Mouse (Mus musculus): ENCODE measurements around the gene Vstm2b. TPM values are rescaled to one million over a fixed set of nuclear protein-coding genes. Genes with fewer than 3 reads are reported as not detected.
A peak's percentile ranks its signal among the peaks of the same experiment; 100 is the strongest.

The Vstm2b gene
- polyA plus RNA-seq (2016; fragmentation: Nextera tagmentation; extraction: Ambion mirVana) = 0.35 and 0.42 TPM in 2 replicates

- Histone ChIP-seq H3K4me1 (replicated peaks) (peaks cover 20% of the 10 kb centered on the region), H3K27ac (ENCODE audit: poor library complexity, severe bottlenecking) (no peak within 1 kb of the TSS), H3K27me3 (replicated peaks) (peaks cover 84% of the 10 kb centered on the region), H3K9me3 (replicated peaks) (no peaks in the 10 kb centered on the region), H3K4me3 (peak within 1 kb of the TSS; percentile 57), H3K9ac (peak within 1 kb of the TSS; percentile 57), H3K4me2 (peak within 1 kb of the TSS; percentile 90), H3K36me3 (no peaks in the 10 kb centered on the region)
- ATAC-seq (ENCODE audit: insufficient number of reproducible peaks, low FRiP score) = no peak; the same call in 1 of the 2 replicates
- 2% methylated on average over 24 of the region's 35 CpGs for WGBS
These were observed at the start of gene Vstm2b for GRCm38 (mm10) chr7:40898096-40898710. Vstm2b (plus strand) TSS chr7:40898328.

- Histone ChIP-seq H3K36me3 (no peaks in the 10 kb centered on the region), H3K27me3 (replicated peaks) (no peaks in the 10 kb centered on the region), H3K4me1 (replicated peaks) (no peaks in the 10 kb centered on the region), H3K27ac (ENCODE audit: poor library complexity, severe bottlenecking) (no peak overlapping the region), H3K9ac (no peak overlapping the region), H3K4me3 (no peak overlapping the region), H3K9me3 (replicated peaks) (no peaks in the 10 kb centered on the region), H3K4me2 (no peak overlapping the region)
- WGBS = 77% methylated on average over 7 of the region's 7 CpGs
- ATAC-seq (ENCODE audit: insufficient number of reproducible peaks, low FRiP score) = no peak
These were observed 42.0 kb upstream of the Vstm2b start for GRCm38 (mm10) chr7:40856088-40856625.

GRCm38 (mm10) chr7:40873380-40873990 is 24.6 kb upstream of the Vstm2b start:
- Histone ChIP-seq H3K9me3 (replicated peaks) (no peaks in the 10 kb centered on the region), H3K36me3 (no peaks in the 10 kb centered on the region), H3K27ac (ENCODE audit: poor library complexity, severe bottlenecking) (no peak overlapping the region), H3K9ac (no peak overlapping the region), H3K4me3 (no peak overlapping the region), H3K27me3 (replicated peaks) (no peaks in the 10 kb centered on the region), H3K4me2 (no peak overlapping the region), H3K4me1 (replicated peaks) (no peaks in the 10 kb centered on the region)
- no peak for ATAC-seq (ENCODE audit: insufficient number of reproducible peaks, low FRiP score)
- WGBS = 63% methylated on average over 7 of the region's 7 CpGs

GRCm38 (mm10) chr7:40884855-40885489 is 13.2 kb upstream of the Vstm2b start:
- no peaks in the 10 kb centered on the region for H3K36me3 ChIP-seq
- no peaks in the 10 kb centered on the region for H3K27me3 ChIP-seq (replicated peaks)
- WGBS = 57% methylated on average over 8 of the region's 8 CpGs
- no peak overlapping the region for H3K4me3 ChIP-seq
- no peak overlapping the region for H3K27ac ChIP-seq (ENCODE audit: poor library complexity, severe bottlenecking)
- H3K9ac ChIP-seq = no peak overlapping the region
- H3K4me1 ChIP-seq (replicated peaks) = no peaks in the 10 kb centered on the region
- ATAC-seq (ENCODE audit: insufficient number of reproducible peaks, low FRiP score) = no peak
- H3K4me2 ChIP-seq = no peak overlapping the region
- H3K9me3 ChIP-seq (replicated peaks) = no peaks in the 10 kb centered on the region

- 68% methylated on average over 3 of the region's 3 CpGs for WGBS
- no peak overlapping the region for H3K9ac ChIP-seq
- H3K4me1 ChIP-seq (replicated peaks) = no peaks in the 10 kb centered on the region
- no peaks in the 10 kb centered on the region for H3K36me3 ChIP-seq
- H3K4me2 ChIP-seq = no peak overlapping the region
- H3K27me3 ChIP-seq (replicated peaks) = no peaks in the 10 kb centered on the region
- H3K27ac ChIP-seq (ENCODE audit: poor library complexity, severe bottlenecking) = no peak overlapping the region
- no peak for ATAC-seq (ENCODE audit: insufficient number of reproducible peaks, low FRiP score)
- H3K9me3 ChIP-seq (replicated peaks) = no peaks in the 10 kb centered on the region
- no peak overlapping the region for H3K4me3 ChIP-seq
These were observed 9.8 kb upstream of the Vstm2b start for GRCm38 (mm10) chr7:40888358-40888757.

GRCm38 (mm10) chr7:40896964-40897363 is 1.2 kb upstream of the Vstm2b start:
- 57% methylated on average over 4 of the region's 4 CpGs for WGBS

GRCm38 (mm10) chr7:40898711-40899375 is 715 bp downstream of the Vstm2b start:
- H3K4me1 ChIP-seq (replicated peaks) = peaks cover 20% of the 10 kb centered on the region
- WGBS = under 1% methylated on average over 66 of the region's 70 CpGs
- H3K9ac ChIP-seq = peak overlapping the region; percentile 57
- no peak overlapping the region for H3K27ac ChIP-seq (ENCODE audit: poor library complexity, severe bottlenecking)
- H3K36me3 ChIP-seq = no peaks in the 10 kb centered on the region
- H3K9me3 ChIP-seq (replicated peaks) = no peaks in the 10 kb centered on the region
- peak overlapping the region; percentile 90 for H3K4me2 ChIP-seq
- ATAC-seq (ENCODE audit: insufficient number of reproducible peaks, low FRiP score) = peak; percentile 39; the same call in 1 of the 2 replicates
- peaks cover 91% of the 10 kb centered on the region for H3K27me3 ChIP-seq (replicated peaks)
- peak overlapping the region; percentile 57 for H3K4me3 ChIP-seq

More at GRCm38 (mm10) chr7:40896964-40897363, 1.2 kb upstream of the Vstm2b start:
- no peak for ATAC-seq (ENCODE audit: insufficient number of reproducible peaks, low FRiP score)
- H3K4me2 ChIP-seq = no peak overlapping the region
- H3K36me3 ChIP-seq = no peaks in the 10 kb centered on the region
- H3K27me3 ChIP-seq (replicated peaks) = peaks cover 72% of the 10 kb centered on the region
- peaks cover 17% of the 10 kb centered on the region for H3K4me1 ChIP-seq (replicated peaks)
- H3K9me3 ChIP-seq (replicated peaks) = no peaks in the 10 kb centered on the region
- no peak overlapping the region for H3K4me3 ChIP-seq
- no peak overlapping the region for H3K27ac ChIP-seq (ENCODE audit: poor library complexity, severe bottlenecking)
- H3K9ac ChIP-seq = no peak overlapping the region

- H3K27ac ChIP-seq (ENCODE audit: poor library complexity, severe bottlenecking) = no peak overlapping the region
- H3K9me3 ChIP-seq (replicated peaks) = no peaks in the 10 kb centered on the region
- peak overlapping the region; percentile 57 for H3K4me3 ChIP-seq
- no peaks in the 10 kb centered on the region for H3K36me3 ChIP-seq
- peaks cover 20% of the 10 kb centered on the region for H3K4me1 ChIP-seq (replicated peaks)
- H3K27me3 ChIP-seq (replicated peaks) = peaks cover 95% of the 10 kb centered on the region
- H3K4me2 ChIP-seq = peak overlapping the region; percentile 90
- peak overlapping the region; percentile 57 for H3K9ac ChIP-seq
- 1% methylated on average over 61 of the region's 61 CpGs for WGBS
- 0 out of 2 replicates have a peak, but pooled peaks have one; percentile 16 for ATAC-seq (ENCODE audit: insufficient number of reproducible peaks, low FRiP score)
These were observed 1.5 kb downstream of the Vstm2b start for GRCm38 (mm10) chr7:40899376-40900265.

GRCm38 (mm10) chr7:40901201-40901600 is 3.1 kb downstream of the Vstm2b start:
- Histone ChIP-seq H3K4me3 (no peak overlapping the region), H3K9me3 (replicated peaks) (no peaks in the 10 kb centered on the region), H3K36me3 (no peaks in the 10 kb centered on the region), H3K9ac (no peak overlapping the region), H3K4me2 (peak overlapping the region; percentile 35; the same call in 1 of the 2 replicates), H3K27me3 (replicated peaks) (peaks cover 86% of the 10 kb centered on the region), H3K27ac (ENCODE audit: poor library complexity, severe bottlenecking) (no peak overlapping the region), H3K4me1 (replicated peaks) (peaks cover 20% of the 10 kb centered on the region)
- ATAC-seq (ENCODE audit: insufficient number of reproducible peaks, low FRiP score) = no peak
- WGBS = 2% methylated on average over 16 of the region's 16 CpGs

- no peak for ATAC-seq (ENCODE audit: insufficient number of reproducible peaks, low FRiP score)
- H3K36me3 ChIP-seq = no peaks in the 10 kb centered on the region
- H3K4me2 ChIP-seq = peak overlapping the region; percentile 48
- no peaks in the 10 kb centered on the region for H3K9me3 ChIP-seq (replicated peaks)
- 12% methylated on average over 28 of the region's 28 CpGs for WGBS
- H3K4me1 ChIP-seq (replicated peaks) = peaks cover 20% of the 10 kb centered on the region
- H3K4me3 ChIP-seq = peak overlapping the region; percentile 18
- H3K27me3 ChIP-seq (replicated peaks) = peaks cover 73% of the 10 kb centered on the region
- no peak overlapping the region for H3K27ac ChIP-seq (ENCODE audit: poor library complexity, severe bottlenecking)
- H3K9ac ChIP-seq = no peak overlapping the region
These were observed 4.4 kb downstream of the Vstm2b start for GRCm38 (mm10) chr7:40902506-40902905.
